In genomic region chr9:66581694-66582093, GRCm38 (mm10) we compare ENCODE assay signal across 20 mouse cellular contexts. TPM values are rescaled to one million over a fixed set of nuclear protein-coding genes. Genes with fewer than 3 reads are reported as not detected.
DNase-seq lines count a peak whose midpoint lies in the region; ATAC-seq and TF ChIP-seq lines count a peak whose summit lies in the region.
"Had no signal": no experiment of that assay in that cellular context is flagged by ENCODE, and none has a peak within 500 bp of the region (broad histone marks: within the 10 kb centered on the region; RNA-seq: fewer than 3 reads in every experiment).

No protein-coding gene starts in this region.

- TF ChIP-seq CTCF in cerebellum, adult 2 months (IDR thresholded peaks at IDR 0.05; ENCODE audit: borderline replicate concordance, insufficient read depth, low read depth, low read length) = no peak

- no peaks in the 10 kb centered on the region for H3K27me3 ChIP-seq in cerebellum, adult 2 months (ENCODE audit: control insufficient read depth, insufficient read depth, low read length)
- H3K27me3 ChIP-seq: embryonic facial prominence, embryonic 13.5 days; forebrain, embryonic 12.5 days; heart, embryonic 13.5 days; hindbrain, embryonic 12.5 days had no signal

- no peak overlapping the region for H3K4me3 ChIP-seq in cerebellum, adult 2 months (replicated peaks; ENCODE audit: insufficient read depth, low read depth, low read length)
- H3K4me3 ChIP-seq: embryonic facial prominence, embryonic 13.5 days; forebrain, embryonic 12.5 days; gastrocnemius, adult 2 months; heart, embryonic 13.5 days; hindbrain, embryonic 12.5 days had no signal

- H3K27ac ChIP-seq in cerebellum, adult 2 months (ENCODE audit: insufficient read depth, low read length) = peak overlapping the region; percentile 90; the same call in 1 of the 2 replicates
- H3K27ac ChIP-seq: embryonic facial prominence, embryonic 13.5 days; forebrain, embryonic 12.5 days; gastrocnemius, adult 2 months; heart, embryonic 13.5 days; hindbrain, embryonic 12.5 days had no signal

- peak; percentile 70 to 89 for DNase-seq in cerebellum, adult 2 months
- peak; percentile 16 to 55 for DNase-seq in left cerebral cortex, postnatal 25 days (ENCODE audit: low spot score in 2 of 2)
- no peak for DNase-seq in left cerebral cortex, adult 18-20 months (ENCODE audit: low spot score in 2 of 2)
- DNase-seq in cerebellum, adult 9-10 months = peak; percentile 91
- DNase-seq in cerebellum, postnatal 36 days = peak; percentile 58 to 71
- DNase-seq in spleen, adult 18-20 months = no peak
- DNase-seq: adrenal gland, adult 8-10 months; gastrocnemius, adult 2 months; gastrocnemius, postnatal 25 days; heart, postnatal 36 days; kidney, adult 8-10 months had no signal

- TF ChIP-seq POLR2A in cerebellum, adult 2 months (IDR thresholded peaks at IDR 0.05; ENCODE audit: borderline replicate concordance, insufficient read depth, low read length) = no peak

- 16% methylated on average over 3 of the region's 3 CpGs for WGBS in cerebellum, adult 2 months

- peaks cover 10% of the 10 kb centered on the region for H3K4me1 ChIP-seq in cerebellum, adult 2 months (ENCODE audit: control insufficient read depth, insufficient read depth, low read length)

- ATAC-seq in cerebellum, adult (ENCODE audit: insufficient number of reproducible peaks, low FRiP score, low TSS enrichment) = no peak
- ATAC-seq: forebrain, embryonic 16.5 days; hindbrain, embryonic 16.5 days; inflammation-experienced regulatory T-cells, adult 6 months; intestine, postnatal 0 days had no signal

- intact Hi-C loops in left cerebral cortex, postnatal 25 days (cut with DNase I) = loop anchor here (2.0 kb wide), 1 partner anchor 69 kb away; no protein-coding TSS in a partner anchor

RNA-seq across cellular contexts. Expression of gene Usp3, which starts 11.2 kb away (rescaled TPM):
- polyA plus RNA-seq in cerebellum, adult 2 months (2012; rRNA removed) = 89.3 and 97.0 TPM in 2 replicates
- 10 to 100 TPM; 30.5 to 30.8 TPM for total RNA-seq in left cerebral cortex, postnatal 25 days (2021)
- 10 to 100 TPM; 38.3 to 38.5 TPM for total RNA-seq in left cerebral cortex, adult 18-20 months (2021)

Comparison
In these comparisons a context has a peak if more than half of its experiments do, and no peak if none do; other contexts are left out.
1. DNase-seq: peak in cerebellum, adult 2 months (2 of 2), left cerebral cortex, postnatal 25 days (2 of 2), cerebellum, adult 9-10 months (single experiment) and cerebellum, postnatal 36 days (2 of 2); none in left cerebral cortex, adult 18-20 months (0 of 2) and spleen, adult 18-20 months (0 of 2).